Mouse (Mus musculus): ENCODE results near the gene Pgap3.

Pgap3 gene

GRCm38 (mm10) chr11:98340597-98340996 lies 59.7 kb downstream of the Pgap3 start:
- in situ Hi-C loops (cut with MboI; ENCODE audit: unreplicated experiment in 2 of 2): loop anchor here (5.0 to 10.0 kb wide), 6 partner anchors 47 to 252 kb away; partner anchors contain the start of genes Grb7 (in 1 of the 2), Ikzf3 (in 1 of the 2) and Pnmt (in 1 of the 2)

- in situ Hi-C loops (cut with MboI; ENCODE audit: unreplicated experiment in 2 of 2): loop anchor here (5.0 to 10.0 kb wide), 6 partner anchors 48 to 253 kb away; partner anchors contain the start of genes Grb7 (in 1 of the 2), Ikzf3 (in 1 of the 2) and Pnmt (in 1 of the 2)
Observed at GRCm38 (mm10) chr11:98339679-98340287, 60.5 kb downstream of the Pgap3 start.

- in situ Hi-C loops (cut with MboI; ENCODE audit: unreplicated experiment in 2 of 2): no loop called here
Observed at GRCm38 (mm10) chr11:98339071-98339501, 61.2 kb downstream of the Pgap3 start.

All from v-Abl transformed pro-B cells (cell line).